Mouse (Mus musculus): Measurements from ENCODE around the gene Olfr345. TPM values are rescaled to one million over a fixed set of nuclear protein-coding genes. Genes with fewer than 3 reads are reported as not detected.

The Olfr345 gene
- polyA plus RNA-seq (2015; fragmentation: Illumina TruSeq; extraction: RNeasy Lipid Tissue Mini Kit (QIAGEN cat#74804); ENCODE audit: insufficient read depth, low read depth, low replicate concordance): not detected

DNA sequence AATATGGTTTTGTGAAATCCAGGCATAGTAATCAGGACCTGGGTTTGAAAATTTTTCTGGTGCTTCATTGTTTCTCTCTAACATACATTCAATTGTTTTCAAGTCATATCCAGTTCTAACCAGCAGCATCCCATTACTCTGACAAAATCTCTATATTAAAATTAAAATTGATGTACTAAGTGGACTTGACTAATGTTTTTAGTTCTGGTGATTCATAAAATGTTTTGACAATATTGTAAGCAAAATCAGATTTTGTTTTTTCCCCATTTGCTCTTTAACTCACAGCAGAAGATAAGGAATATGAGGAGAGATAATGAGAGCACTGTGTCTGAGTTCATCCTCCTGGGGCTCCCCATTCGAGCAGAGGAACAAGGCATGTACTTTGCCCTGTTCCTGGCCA is at the start of gene Olfr345:
Gene Olfr345, plus strand, starts transcription at position 301 of the 400 bp plus-strand sequence.

DNA sequence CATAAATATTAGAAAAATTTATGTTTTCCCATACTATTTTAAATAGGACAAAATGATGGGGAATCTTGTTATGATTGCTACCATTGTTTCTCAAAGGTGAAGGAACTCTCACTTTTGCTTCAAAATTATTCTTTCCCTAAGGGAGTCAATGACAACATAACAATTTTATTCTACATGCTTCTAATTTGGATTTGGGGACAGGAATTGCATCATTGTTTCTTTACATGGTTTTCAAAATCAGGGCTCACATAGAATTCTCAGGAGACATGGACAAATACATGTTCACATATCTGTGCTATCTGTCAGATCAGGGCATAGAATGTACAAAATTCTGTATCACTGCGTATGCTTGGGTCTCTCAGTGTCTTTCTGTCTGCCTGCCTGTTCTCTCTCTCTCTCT is 45.6 kb downstream of the Olfr345 start, which contains the start of gene Olfr346:
Gene Olfr346, plus strand, starts transcription at position 301 of the 400 bp plus-strand sequence.

Other genes with a start within 250 kb of the Olfr345 start
- gene Olfr339, start 221.1 kb upstream of the Olfr345 start, polyA plus RNA-seq (2015; fragmentation: Illumina TruSeq; extraction: RNeasy Lipid Tissue Mini Kit (QIAGEN cat#74804); ENCODE audit: insufficient read depth, low read depth, low replicate concordance): not detected
- gene Olfr340, start 187.5 kb upstream of the Olfr345 start, polyA plus RNA-seq (2015; fragmentation: Illumina TruSeq; extraction: RNeasy Lipid Tissue Mini Kit (QIAGEN cat#74804); ENCODE audit: insufficient read depth, low read depth, low replicate concordance): not detected
- not detected for gene Olfr341, start 157.6 kb upstream of the Olfr345 start, polyA plus RNA-seq (2015; fragmentation: Illumina TruSeq; extraction: RNeasy Lipid Tissue Mini Kit (QIAGEN cat#74804); ENCODE audit: insufficient read depth, low read depth, low replicate concordance)
- not detected for gene Olfr342, start 115.0 kb upstream of the Olfr345 start, polyA plus RNA-seq (2015; fragmentation: Illumina TruSeq; extraction: RNeasy Lipid Tissue Mini Kit (QIAGEN cat#74804); ENCODE audit: insufficient read depth, low read depth, low replicate concordance)
- gene Olfr344, start 73.4 kb upstream of the Olfr345 start, polyA plus RNA-seq (2015; fragmentation: Illumina TruSeq; extraction: RNeasy Lipid Tissue Mini Kit (QIAGEN cat#74804); ENCODE audit: insufficient read depth, low read depth, low replicate concordance): not detected
- not detected for gene Olfr346, start 45.7 kb downstream of the Olfr345 start, polyA plus RNA-seq (2015; fragmentation: Illumina TruSeq; extraction: RNeasy Lipid Tissue Mini Kit (QIAGEN cat#74804); ENCODE audit: insufficient read depth, low read depth, low replicate concordance)
- gene Olfr347, start 91.9 kb downstream of the Olfr345 start, polyA plus RNA-seq (2015; fragmentation: Illumina TruSeq; extraction: RNeasy Lipid Tissue Mini Kit (QIAGEN cat#74804); ENCODE audit: insufficient read depth, low read depth, low replicate concordance): not detected
- gene Olfr348, start 144.2 kb downstream of the Olfr345 start, polyA plus RNA-seq (2015; fragmentation: Illumina TruSeq; extraction: RNeasy Lipid Tissue Mini Kit (QIAGEN cat#74804); ENCODE audit: insufficient read depth, low read depth, low replicate concordance): not detected
- not detected for gene Olfr50, start 150.5 kb downstream of the Olfr345 start, polyA plus RNA-seq (2015; fragmentation: Illumina TruSeq; extraction: RNeasy Lipid Tissue Mini Kit (QIAGEN cat#74804); ENCODE audit: insufficient read depth, low read depth, low replicate concordance)
- gene Olfr3, start 177.0 kb downstream of the Olfr345 start, polyA plus RNA-seq (2015; fragmentation: Illumina TruSeq; extraction: RNeasy Lipid Tissue Mini Kit (QIAGEN cat#74804); ENCODE audit: insufficient read depth, low read depth, low replicate concordance): not detected
- not detected for gene Olfr350, start 206.3 kb downstream of the Olfr345 start, polyA plus RNA-seq (2015; fragmentation: Illumina TruSeq; extraction: RNeasy Lipid Tissue Mini Kit (QIAGEN cat#74804); ENCODE audit: insufficient read depth, low read depth, low replicate concordance)
- not detected for gene Olfr351, start 222.6 kb downstream of the Olfr345 start, polyA plus RNA-seq (2015; fragmentation: Illumina TruSeq; extraction: RNeasy Lipid Tissue Mini Kit (QIAGEN cat#74804); ENCODE audit: insufficient read depth, low read depth, low replicate concordance)
- gene Olfr352, start 228.4 kb downstream of the Olfr345 start, polyA plus RNA-seq (2015; fragmentation: Illumina TruSeq; extraction: RNeasy Lipid Tissue Mini Kit (QIAGEN cat#74804); ENCODE audit: insufficient read depth, low read depth, low replicate concordance): not detected